Mouse (Mus musculus) kidney, embryonic 16.5 days (tissue): ENCODE measurements around the gene Rgl2. TPM values are rescaled to one million over a fixed set of nuclear protein-coding genes. Genes with fewer than 3 reads are reported as not detected.

Experiments used
- ATAC-seq: fragments of 200-750 bp; cut with Nextera tagmentation; 2 replicates; pipeline ENCODE4 v1.8.0; 2017; ENCODE audit warnings: moderate TSS enrichment; ENCODE audit not compliant: low FRiP score, low TSS enrichment
- H3K27ac ChIP-seq: fragments of 300-500 bp; sonication (generic); 2 replicates; pipeline ENCODE4 v1.5.1; 2014; ENCODE audit warnings: low read length
- H3K27me3 ChIP-seq: fragments of 300-500 bp; sonication (generic); 2 replicates; pipeline ENCODE4 v1.6.1; 2014; ENCODE audit warnings: low read length, control low read depth, mixed read lengths; ENCODE audit not compliant: insufficient read depth
- H3K36me3 ChIP-seq: fragments of 300-500 bp; sonication (generic); 2 replicates; pipeline ENCODE4 v1.6.1; 2014; ENCODE audit warnings: low read length, control low read depth, mixed read lengths; ENCODE audit not compliant: insufficient read depth
- H3K4me1 ChIP-seq: fragments of 300-500 bp; sonication (generic); 2 replicates; pipeline ENCODE4 v1.6.1; 2014; ENCODE audit warnings: low read length, control low read depth, mixed read lengths; ENCODE audit not compliant: insufficient read depth
- H3K4me2 ChIP-seq: fragments of 300-500 bp; sonication (generic); replicated peaks from 2 replicates; pipeline ENCODE4 v1.6.1; 2014; ENCODE audit warnings: low read depth, low read length
- H3K4me3 ChIP-seq: fragments of 300-500 bp; sonication (generic); 2 replicates; pipeline ENCODE4 v1.5.1; 2014; ENCODE audit warnings: mild to moderate bottlenecking, low read length
- H3K9ac ChIP-seq: fragments of 300-500 bp; sonication (generic); replicated peaks from 2 replicates; pipeline ENCODE4 v1.6.1; 2014; ENCODE audit warnings: low read length
- H3K9me3 ChIP-seq: fragments of 300-500 bp; sonication (generic); 2 replicates; pipeline ENCODE4 v1.6.1; 2016; ENCODE audit warnings: low read length, control low read depth
- WGBS: fragments of 180-500 bp; shearing (Covaris S2); extraction: QIAGEN DNeasy Blood & Tissue Kit; methylation state at CpG from one replicate; pipeline ENCODE4 v1.1.7; 2014; 5-methylcytosine and 5-hydroxymethylcytosine counted together
- polyA plus RNA-seq: library from polyadenylated mRNA; unstranded; fragments of >200 nt; fragmentation: Nextera tagmentation; extraction: Ambion mirVana; gene quantifications from 2 replicates; pipeline ENCODE4 v1.2.1, GENCODE M21; 2015

The Rgl2 gene
- polyA plus RNA-seq, 1 experiment from 2014 or later, result 38.0 TPM

GRCm38 (mm10) chr17:33931947-33932346 lies 2.6 kb downstream of the Rgl2 start:
- H3K4me1 ChIP-seq, result peaks cover 18% of the 10 kb centered on the region
- H3K4me3 ChIP-seq, result no peak overlapping the region
- no peaks in the 10 kb centered on the region for H3K9me3 ChIP-seq
- 93% methylated on average over 11 of the region's 11 CpGs for WGBS
- no peak overlapping the region for H3K27ac ChIP-seq
- no peak overlapping the region for H3K9ac ChIP-seq
- H3K4me2 ChIP-seq, result no peak overlapping the region
- ATAC-seq, result no peak
- peaks cover 17% of the 10 kb centered on the region for H3K36me3 ChIP-seq
- H3K27me3 ChIP-seq, result no peaks in the 10 kb centered on the region

GRCm38 (mm10) chr17:33932448-33932847 lies 3.1 kb downstream of the Rgl2 start:
- Histone ChIP-seq H3K9me3 (no peaks in the 10 kb centered on the region), H3K4me3 (no peak overlapping the region), H3K4me2 (no peak overlapping the region), H3K27me3 (no peaks in the 10 kb centered on the region), H3K9ac (no peak overlapping the region), H3K4me1 (peaks cover 18% of the 10 kb centered on the region), H3K27ac (no peak overlapping the region), H3K36me3 (peaks cover 22% of the 10 kb centered on the region)
- ATAC-seq, result no peak
- WGBS, result 85% methylated on average over 14 of the region's 14 CpGs

DNA sequence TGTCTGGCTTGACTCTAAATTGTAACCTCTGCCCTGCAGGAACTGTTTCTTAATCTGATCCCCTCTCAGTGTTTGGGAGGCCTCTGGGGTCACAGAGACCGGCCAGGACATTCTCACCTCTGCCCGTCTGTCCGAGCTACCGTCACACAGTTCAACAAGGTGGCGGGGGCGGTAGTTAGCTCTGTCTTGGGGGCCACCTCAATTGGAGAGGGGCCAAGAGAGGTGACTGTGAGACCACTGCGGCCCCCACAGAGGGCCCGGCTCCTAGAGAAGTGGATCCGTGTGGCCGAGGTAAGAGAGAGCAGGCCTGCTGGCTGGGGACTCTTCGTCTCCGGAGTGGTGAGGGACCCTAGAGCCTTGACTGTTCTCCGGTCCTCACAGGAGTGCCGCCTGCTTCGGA lies 3.6 kb downstream of the Rgl2 start:
- 89% methylated on average over 15 of the region's 15 CpGs for WGBS
- H3K36me3 ChIP-seq, result peaks cover 25% of the 10 kb centered on the region
- H3K4me1 ChIP-seq, result peaks cover 18% of the 10 kb centered on the region

DNA sequence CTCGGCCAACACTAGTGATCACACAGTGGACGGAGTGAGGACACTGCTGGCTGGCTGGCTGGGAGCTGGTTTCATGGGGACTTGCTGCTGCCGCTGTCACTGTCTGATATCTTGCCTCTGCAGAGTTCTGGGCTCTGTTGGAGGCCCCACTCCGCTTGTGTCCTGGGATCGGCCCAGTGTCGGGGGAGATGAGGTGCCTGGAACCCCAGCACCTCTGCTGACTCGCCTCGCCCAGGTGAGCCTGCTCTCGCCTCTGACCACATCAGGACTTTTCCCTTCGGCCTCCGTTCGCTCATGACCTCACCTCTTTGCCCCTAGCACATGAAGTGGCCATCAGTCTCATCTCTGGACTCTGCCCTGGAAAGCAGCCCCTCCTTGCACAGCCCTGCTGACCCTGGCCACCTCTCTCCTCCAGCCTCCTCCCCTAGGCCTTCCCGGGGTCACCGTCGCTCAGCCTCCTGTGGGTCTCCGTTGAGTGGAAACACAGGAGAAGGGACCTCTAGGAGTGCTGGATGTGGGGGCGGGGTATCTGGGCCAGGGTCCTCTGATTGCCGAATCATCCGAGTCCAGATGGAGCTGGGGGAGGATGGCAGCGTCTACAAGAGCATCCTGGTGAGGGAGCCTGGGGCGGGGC lies 6.2 kb downstream of the Rgl2 start:
- 83% methylated on average over 21 of the region's 21 CpGs for WGBS
- Histone ChIP-seq H3K9me3 (no peaks in the 10 kb centered on the region), H3K4me3 (no peak overlapping the region), H3K27ac (no peak overlapping the region), H3K4me1 (peaks cover 18% of the 10 kb centered on the region), H3K4me2 (no peak overlapping the region), H3K27me3 (no peaks in the 10 kb centered on the region), H3K36me3 (peaks cover 30% of the 10 kb centered on the region), H3K9ac (no peak overlapping the region)
- ATAC-seq, result no peak

More for the DNA sequence above, 3.6 kb downstream of the Rgl2 start:
- Histone ChIP-seq H3K27ac (no peak overlapping the region), H3K9ac (no peak overlapping the region), H3K4me3 (no peak overlapping the region), H3K9me3 (no peaks in the 10 kb centered on the region), H3K4me2 (no peak overlapping the region), H3K27me3 (no peaks in the 10 kb centered on the region)
- ATAC-seq, result no peak

DNA sequence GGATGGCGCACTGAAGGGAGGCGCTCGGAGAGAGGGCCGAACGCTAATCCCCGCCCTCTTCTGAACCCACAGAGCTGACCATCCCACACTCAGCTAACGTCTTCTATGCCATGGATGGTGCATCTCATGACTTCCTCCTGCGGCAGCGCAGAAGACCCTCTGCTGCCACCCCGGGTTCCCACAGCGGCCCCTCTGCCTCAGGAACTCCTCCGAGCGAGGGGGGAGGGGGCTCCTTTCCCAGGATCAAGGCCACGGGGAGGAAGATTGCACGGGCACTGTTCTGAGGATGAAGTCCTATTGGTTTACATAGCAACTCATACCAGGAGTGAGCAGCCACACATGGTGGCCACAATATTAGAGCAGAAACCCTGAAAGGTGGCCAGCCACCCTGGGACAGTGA lies 7.7 kb downstream of the Rgl2 start:
- Histone ChIP-seq H3K9me3 (no peaks in the 10 kb centered on the region), H3K36me3 (peaks cover 30% of the 10 kb centered on the region), H3K4me3 (no peak overlapping the region), H3K27ac (no peak overlapping the region), H3K27me3 (no peaks in the 10 kb centered on the region), H3K9ac (no peak overlapping the region), H3K4me2 (no peak overlapping the region), H3K4me1 (peaks cover 17% of the 10 kb centered on the region)
- no peak for ATAC-seq
- WGBS, result 87% methylated on average over 15 of the region's 15 CpGs

DNA sequence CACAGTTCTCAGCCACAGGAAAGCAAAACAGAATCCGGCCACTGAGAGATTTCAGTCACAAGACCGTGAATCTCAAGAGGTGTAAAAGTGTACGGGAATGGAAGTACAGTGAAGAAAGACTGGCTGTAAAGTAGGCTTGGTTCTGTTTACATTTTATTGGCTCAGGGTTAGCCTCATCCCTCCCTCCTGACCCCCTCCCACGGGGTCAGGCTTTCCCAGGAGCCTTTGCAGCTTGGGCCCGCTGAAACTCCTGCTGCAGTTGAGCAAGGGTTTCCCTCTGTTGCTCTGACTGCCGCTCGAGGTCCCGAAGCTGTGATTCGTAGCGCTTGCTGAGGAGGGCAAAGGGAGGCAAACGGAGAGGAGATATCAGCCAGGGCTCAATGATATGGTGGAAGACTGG lies 9.4 kb downstream of the Rgl2 start:
- no peak overlapping the region for H3K27ac ChIP-seq
- no peak overlapping the region for H3K4me3 ChIP-seq
- H3K9me3 ChIP-seq, result no peaks in the 10 kb centered on the region
- 71% methylated on average over 11 of the region's 11 CpGs for WGBS
- peaks cover 37% of the 10 kb centered on the region for H3K36me3 ChIP-seq
- H3K9ac ChIP-seq, result no peak overlapping the region
- H3K4me1 ChIP-seq, result peaks cover 17% of the 10 kb centered on the region
- H3K4me2 ChIP-seq, result no peak overlapping the region
- H3K27me3 ChIP-seq, result no peaks in the 10 kb centered on the region
- no peak for ATAC-seq

DNA sequence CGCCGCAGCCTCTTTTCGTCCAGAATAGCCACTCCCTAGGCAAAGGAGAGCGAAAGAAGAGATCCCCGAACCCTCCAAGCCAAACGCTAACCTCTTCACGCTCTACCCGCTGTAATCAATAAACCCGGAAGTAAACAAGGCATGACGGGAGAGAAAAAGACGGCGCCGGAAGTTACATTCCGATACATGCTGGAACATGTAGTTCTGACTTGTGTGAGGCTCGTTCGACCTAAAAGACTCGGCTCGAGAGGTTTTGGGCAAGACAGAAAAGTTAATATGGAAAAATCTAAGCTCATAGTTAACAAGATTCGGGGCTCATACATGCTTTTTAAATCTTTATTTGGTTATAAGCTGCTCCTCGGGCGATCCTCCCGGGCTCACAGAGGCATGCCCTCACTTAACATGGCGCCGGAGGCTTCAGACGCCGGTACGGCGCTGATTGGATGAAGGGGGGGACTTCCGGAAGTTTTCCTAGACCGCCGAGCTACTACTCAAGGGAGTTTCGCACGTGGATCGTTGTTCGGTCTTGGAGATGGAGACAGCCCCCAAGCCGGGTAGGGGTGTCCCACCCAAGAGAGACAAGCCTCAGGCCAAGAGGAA lies 11.0 kb downstream of the Rgl2 start, which contains the start of the genes Pfdn6 and Wdr46:
Gene Pfdn6 (minus strand): TSS at position 138 of the 600 bp plus-strand sequence.
Gene Wdr46 (plus strand): TSS at position 455 of the 600 bp plus-strand sequence.
- Histone ChIP-seq H3K27ac (no peak within 1 kb of the TSS), H3K9me3 (no peaks in the 10 kb centered on the region), H3K36me3 (peaks cover 50% of the 10 kb centered on the region), H3K27me3 (no peaks in the 10 kb centered on the region), H3K4me1 (peaks cover 17% of the 10 kb centered on the region), H3K4me3 (peak within 1 kb of the TSS; percentile 97), H3K9ac (peak within 1 kb of the TSS; percentile 89), H3K4me2 (peak within 1 kb of the TSS; percentile 95)
- ATAC-seq, result peak; percentile 87
- WGBS, result under 1% methylated on average over 36 of the region's 36 CpGs

GRCm38 (mm10) chr17:33940981-33941380 lies 11.6 kb downstream of the Rgl2 start:
- Histone ChIP-seq H3K27me3 (no peaks in the 10 kb centered on the region), H3K27ac (no peak overlapping the region), H3K4me3 (peak overlapping the region; percentile 97), H3K4me2 (peak overlapping the region; percentile 95), H3K36me3 (peaks cover 45% of the 10 kb centered on the region), H3K9ac (peak overlapping the region; percentile 89), H3K4me1 (peaks cover 17% of the 10 kb centered on the region), H3K9me3 (no peaks in the 10 kb centered on the region)
- ATAC-seq, result no peak
- 3% methylated on average over 26 of the region's 26 CpGs for WGBS

GRCm38 (mm10) chr17:33941381-33941780 lies 12.0 kb downstream of the Rgl2 start:
- Histone ChIP-seq H3K36me3 (peaks cover 48% of the 10 kb centered on the region), H3K4me3 (peak overlapping the region; percentile 97), H3K4me2 (peak overlapping the region; percentile 95), H3K4me1 (peaks cover 17% of the 10 kb centered on the region), H3K27ac (no peak overlapping the region), H3K9me3 (no peaks in the 10 kb centered on the region), H3K27me3 (no peaks in the 10 kb centered on the region), H3K9ac (peak overlapping the region; percentile 89)
- 54% methylated on average over 19 of the region's 19 CpGs for WGBS
- no peak for ATAC-seq

DNA sequence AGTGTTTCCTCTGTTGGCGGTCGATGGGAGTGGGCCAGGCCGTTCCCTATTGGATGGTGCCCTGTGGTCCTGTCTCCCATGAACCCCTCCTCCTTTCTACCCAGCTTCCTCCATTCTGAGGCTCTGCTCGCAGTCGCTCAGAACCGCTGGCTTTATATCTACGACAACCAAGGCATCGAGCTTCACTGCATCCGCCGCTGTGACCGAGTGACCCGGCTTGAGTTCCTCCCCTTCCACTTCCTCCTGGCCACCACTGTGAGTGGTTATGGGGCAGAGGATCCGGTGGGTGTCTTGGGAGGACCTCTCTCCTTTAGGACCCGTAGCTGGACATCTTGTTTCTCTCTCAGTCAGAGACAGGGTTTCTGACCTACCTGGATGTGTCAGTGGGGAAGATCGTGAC lies 14.1 kb downstream of the Rgl2 start:
- Histone ChIP-seq H3K36me3 (peaks cover 35% of the 10 kb centered on the region), H3K4me1 (peaks cover 17% of the 10 kb centered on the region), H3K4me2 (no peak overlapping the region), H3K9me3 (no peaks in the 10 kb centered on the region), H3K27ac (no peak overlapping the region), H3K4me3 (no peak overlapping the region), H3K27me3 (no peaks in the 10 kb centered on the region), H3K9ac (no peak overlapping the region)
- ATAC-seq, result no peak
- 95% methylated on average over 15 of the region's 15 CpGs for WGBS
